ENCODE assay signal across 8 mouse cellular contexts in genomic region chr8:61282303-61283168, GRCm38 (mm10). TPM values are rescaled to one million over a fixed set of nuclear protein-coding genes. Genes with fewer than 3 reads are reported as not detected.
DNase-seq lines count a peak whose midpoint lies in the region; ATAC-seq and TF ChIP-seq lines count a peak whose summit lies in the region.

No protein-coding gene starts in this region.

- no peak for DNase-seq in heart, adult 18-20 months
- no peak for DNase-seq in lung, embryonic 14.5 days
- DNase-seq in lung, postnatal 25 days (ENCODE audit: low spot score), result no peak
- peak; percentile 18 for DNase-seq in MEL (ENCODE audit: low read depth, low spot score)
- peak; percentile 29 for DNase-seq in kidney, postnatal 14 days
- DNase-seq in right cerebral cortex, postnatal 14 days, result no peak
- DNase-seq in thymus, postnatal 10 days (ENCODE audit: low spot score in 2 of 2), result no peak

- no peak for TF ChIP-seq CTCF in lung, embryonic 14.5 days (IDR thresholded peaks at IDR 0.05; ENCODE audit: low read depth)
- no peak for TF ChIP-seq CTCF in MEL (IDR thresholded peaks at IDR 0.05 in 2 of 3, conservative IDR thresholded peaks at IDR 0.05 in 1 of 3; ENCODE audit: control insufficient read depth in 1 of 3, insufficient read depth in 1 of 3, low read depth in 2 of 3, low read length in 3 of 3, poor library complexity in 1 of 3, severe bottlenecking in 1 of 3)

- TF ChIP-seq POLR2A in MEL (IDR thresholded peaks at IDR 0.05; ENCODE audit: control insufficient read depth in 1 of 2, insufficient read depth in 1 of 2, low read depth in 1 of 2, low read length in 2 of 2, poor library complexity in 1 of 2), result no peak

- 48% methylated on average over 10 of the region's 10 CpGs for WGBS in heart, embryonic 11.5 days (ENCODE audit: insufficient replicate concordance)
- 47% methylated on average over 10 of the region's 10 CpGs for WGBS in lung, embryonic 14.5 days

- H3K79me2 ChIP-seq in MEL (ENCODE audit: control insufficient read depth, insufficient read depth, low read length, poor library complexity), result no peaks in the 10 kb centered on the region

- no peaks in the 10 kb centered on the region for H3K36me3 ChIP-seq in heart, embryonic 11.5 days (ENCODE audit: control insufficient read depth, insufficient read depth, low read length)
- no peaks in the 10 kb centered on the region for H3K36me3 ChIP-seq in lung, embryonic 14.5 days (ENCODE audit: insufficient read depth)
- peaks cover 0 to 22% of the 10 kb centered on the region in 2 experiments; a peak in 2 of 4 replicates for H3K36me3 ChIP-seq in MEL (ENCODE audit: control insufficient read depth in 1 of 2, insufficient read depth in 2 of 2, low read length in 2 of 2)

- peak overlapping the region; percentile 17; the same call in 1 of the 2 replicates for H3K27ac ChIP-seq in heart, embryonic 11.5 days (ENCODE audit: low read depth, low read length)
- peak overlapping the region; percentile 69; the same call in 1 of the 2 replicates for H3K27ac ChIP-seq in lung, embryonic 14.5 days (ENCODE audit: low read depth)
- H3K27ac ChIP-seq in MEL (ENCODE audit: control insufficient read depth, low read depth, low read length), result no peak overlapping the region

- TF ChIP-seq RAD21 in MEL (IDR thresholded peaks at IDR 0.05; ENCODE audit: low read depth, low read length), result no peak

- H3K9ac ChIP-seq in heart, embryonic 11.5 days (ENCODE audit: low read depth, low read length), result no peak overlapping the region
- no peak overlapping the region for H3K9ac ChIP-seq in lung, embryonic 14.5 days
- no peak overlapping the region for H3K9ac ChIP-seq in MEL (ENCODE audit: control insufficient read depth, low read depth, low read length, poor library complexity, severe bottlenecking)

- H3K4me1 ChIP-seq in heart, embryonic 11.5 days (ENCODE audit: control insufficient read depth, insufficient read depth, low read length), result peaks cover 31% of the 10 kb centered on the region
- peaks cover 57% of the 10 kb centered on the region for H3K4me1 ChIP-seq in lung, embryonic 14.5 days (ENCODE audit: insufficient read depth)
- peaks cover 8 to 42% of the 10 kb centered on the region in 2 experiments for H3K4me1 ChIP-seq in MEL (ENCODE audit: control insufficient read depth in 1 of 2, insufficient read depth in 2 of 2, low read length in 2 of 2)

- H3K9me3 ChIP-seq in heart, embryonic 11.5 days (replicated peaks; ENCODE audit: control insufficient read depth, low read length), result no peaks in the 10 kb centered on the region
- no peaks in the 10 kb centered on the region for H3K9me3 ChIP-seq in lung, embryonic 14.5 days (ENCODE audit: low read depth, low read length)
- no peaks in the 10 kb centered on the region for H3K9me3 ChIP-seq in MEL (replicated peaks; ENCODE audit: insufficient read depth, low read length)

- H3K4me2 ChIP-seq in heart, embryonic 11.5 days, result no peak overlapping the region
- peak overlapping the region; percentile 27; the same call in 1 of the 2 replicates for H3K4me2 ChIP-seq in lung, embryonic 14.5 days

- no peaks in the 10 kb centered on the region for H3K27me3 ChIP-seq in heart, embryonic 11.5 days (ENCODE audit: control insufficient read depth, insufficient read depth, low read length)
- H3K27me3 ChIP-seq in lung, embryonic 14.5 days (ENCODE audit: insufficient read depth, low read length), result no peaks in the 10 kb centered on the region
- H3K27me3 ChIP-seq in MEL (ENCODE audit: control insufficient read depth in 1 of 2, insufficient read depth in 2 of 2, low read length in 2 of 2), result no peaks in the 10 kb centered on the region

- TF ChIP-seq EP300 in MEL (IDR thresholded peaks at IDR 0.05; ENCODE audit: low read depth in 1 of 2, low read length in 2 of 2), result peak; percentile 32 to 35; a peak in 1 of 4 replicates

- no peak for ATAC-seq in heart, embryonic 11.5 days (replicated peaks; ENCODE audit: insufficient number of reproducible peaks, low FRiP score, low TSS enrichment)
- ATAC-seq in lung, embryonic 14.5 days (ENCODE audit: insufficient read depth), result no peak

- H3K4me3 ChIP-seq in heart, embryonic 11.5 days (ENCODE audit: low read depth, low read length), result no peak overlapping the region
- H3K4me3 ChIP-seq in lung, embryonic 14.5 days (ENCODE audit: low read depth, low read length), result no peak overlapping the region
- no peak overlapping the region for H3K4me3 ChIP-seq in MEL (ENCODE audit: control insufficient read depth in 1 of 2, insufficient read depth in 1 of 2, low read depth in 2 of 2, low read length in 2 of 2)

TF ChIP-seq in MEL, 35 proteins besides CTCF, POLR2A, EP300 and RAD21:
- TF ChIP-seq MXI1 (IDR thresholded peaks at IDR 0.05; ENCODE audit: low read depth, low read length) (no peak), RCOR1 (IDR thresholded peaks at IDR 0.05; ENCODE audit: low read depth, low read length) (no peak), TCF12 (IDR thresholded peaks at IDR 0.05; ENCODE audit: low read depth, low read length) (no peak), SMC3 (IDR thresholded peaks at IDR 0.05; ENCODE audit: low read depth, low read length) (no peak), CHD2 (IDR thresholded peaks at IDR 0.05; ENCODE audit: low read length) (no peak), MAX (IDR thresholded peaks at IDR 0.05; ENCODE audit: low read length) (peak; percentile 48; the same call in 1 of the 2 replicates), GATA1 (IDR thresholded peaks at IDR 0.05; ENCODE audit: low read depth, low read length) (peak; percentile 47; the same call in 1 of the 2 replicates), ZKSCAN1 (IDR thresholded peaks at IDR 0.05; ENCODE audit: low read depth, low read length) (no peak), GABPA (IDR thresholded peaks at IDR 0.05; ENCODE audit: low read depth, low read length) (no peak), ETS1 (IDR thresholded peaks at IDR 0.05; ENCODE audit: low read depth, low read length) (no peak), HCFC1 (IDR thresholded peaks at IDR 0.05; ENCODE audit: low read depth, low read length) (no peak), MAZ (IDR thresholded peaks at IDR 0.05; ENCODE audit: low read depth, low read length) (no peak), SIN3A (IDR thresholded peaks at IDR 0.05; ENCODE audit: low read length) (no peak), NELFE (IDR thresholded peaks at IDR 0.05; ENCODE audit: low read depth, low read length) (no peak), CHD1 (IDR thresholded peaks at IDR 0.05; ENCODE audit: low read depth, low read length) (no peak), POLR2AphosphoS5 (IDR thresholded peaks at IDR 0.05; ENCODE audit: borderline replicate concordance, low read depth, low read length) (no peak)

RNA-seq across cellular contexts. Expression of gene Sh3rf1, which starts 58.9 kb away (rescaled TPM):
- polyA plus RNA-seq in heart, embryonic 11.5 days (2014; fragmentation: Nextera tagmentation; extraction: Ambion mirVana), result 6.4 and 7.1 TPM in 2 replicates
- total RNA-seq in heart, adult 18-20 months (2021), result 1 to 10 TPM; 4.7 to 5.0 TPM
- 21.2 and 22.5 TPM in 2 replicates for polyA plus RNA-seq in lung, embryonic 14.5 days (2014; fragmentation: Nextera tagmentation; extraction: Ambion mirVana)
- 1.5 and 1.8 TPM in 2 replicates for total RNA-seq in MEL (2012; rRNA removed)
- polyA plus RNA-seq in MEL (2012; ENCODE audit: insufficient read depth in 1 of 2, insufficient read length in 2 of 2, low read depth in 1 of 2, low replicate concordance in 2 of 2, missing spikeins in 1 of 2), result 1 to 10 TPM in 1 of 2 experiments, not detected in 1; 5.9 TPM

Comparison
In these comparisons a context has a peak if more than half of its experiments do, and no peak if none do; other contexts are left out.
1. DNase-seq: peak in MEL (single experiment) and kidney, postnatal 14 days (single experiment); none in heart, adult 18-20 months (0 of 2), lung, embryonic 14.5 days (single experiment), lung, postnatal 25 days (single experiment), right cerebral cortex, postnatal 14 days (single experiment) and thymus, postnatal 10 days (0 of 2).